21 mouse cellular contexts compared by ENCODE assay signal in genomic region chr14:27658616-27659015, GRCm38 (mm10). TPM values are rescaled to one million over a fixed set of nuclear protein-coding genes. Genes with fewer than 3 reads are reported as not detected.
"Had no signal": no experiment of that assay in that cellular context is flagged by ENCODE, and none has a peak within 500 bp of the region (broad histone marks: within the 10 kb centered on the region; RNA-seq: fewer than 3 reads in every experiment).

No protein-coding gene starts in this region.

- H3K9me3 ChIP-seq: limb, embryonic 12.5 days; limb, embryonic 15.5 days; liver, embryonic 13.5 days; neural tube, embryonic 13.5 days had no signal

- H3K4me2 ChIP-seq: limb, embryonic 12.5 days; limb, embryonic 15.5 days; liver, embryonic 13.5 days; midbrain, embryonic 11.5 days; neural tube, embryonic 13.5 days had no signal

- H3K36me3 ChIP-seq: limb, embryonic 12.5 days; limb, embryonic 15.5 days; liver, embryonic 13.5 days had no signal

- H3K4me3 ChIP-seq: limb, embryonic 12.5 days; limb, embryonic 15.5 days; liver, embryonic 13.5 days; myocyte; neural tube, embryonic 13.5 days had no signal

- H3K27me3 ChIP-seq: limb, embryonic 12.5 days; limb, embryonic 15.5 days; liver, embryonic 13.5 days; neural tube, embryonic 13.5 days had no signal

- DNase-seq: kidney, adult 11 months; left cerebral cortex, postnatal 4 days; liver, embryonic 13.5 days; lung, adult 2 months; lung, postnatal 14 days; lung, postnatal 4 days; midbrain, embryonic 14.5 days; retina, postnatal 1 day; right cerebral cortex, postnatal 25 days; thymus, adult 18-20 months; thymus, postnatal 36 days had no signal

- H3K27ac ChIP-seq: kidney, postnatal 0 days; limb, embryonic 12.5 days; limb, embryonic 15.5 days; liver, embryonic 13.5 days; neural tube, embryonic 13.5 days had no signal

- H3K4me1 ChIP-seq: limb, embryonic 15.5 days; liver, embryonic 13.5 days had no signal

- H3K9ac ChIP-seq: limb, embryonic 12.5 days; limb, embryonic 15.5 days; liver, embryonic 13.5 days; neural tube, embryonic 13.5 days had no signal

RNA-seq across cellular contexts. Expression of gene Erc2, which starts 36.4 kb away (rescaled TPM):
- total RNA-seq: megakaryocyte progenitor cell, adult 5-6 weeks; megakaryocyte-erythroid progenitor cell, adult 5-6 weeks; monocyte, adult 5-6 weeks; neutrophil, adult 5-6 weeks had no signal
